27 mouse cellular contexts compared by ENCODE assay signal in the genomic region with DNA sequence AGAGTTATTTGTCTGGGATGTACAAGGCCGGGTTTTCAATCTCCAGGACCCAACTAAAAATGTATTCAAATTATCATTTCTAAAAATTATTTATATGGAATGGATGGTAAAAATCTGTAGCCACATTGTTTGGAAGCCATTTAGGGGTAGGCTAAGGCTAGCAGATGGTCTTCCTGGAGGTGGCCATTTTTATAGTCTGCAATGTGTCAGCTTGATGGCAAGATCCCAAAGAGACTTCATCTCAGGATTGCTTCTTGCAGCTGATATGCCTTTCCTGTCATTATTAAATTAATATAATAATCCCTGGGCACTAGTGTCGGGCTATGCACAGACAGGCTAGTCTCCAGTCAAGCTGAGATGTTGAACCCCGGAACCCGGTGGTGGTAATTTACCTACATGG. TPM values are rescaled to one million over a fixed set of nuclear protein-coding genes. Genes with fewer than 3 reads are reported as not detected.
DNase-seq lines count a peak whose midpoint lies in the region; ATAC-seq lines count a peak whose summit lies in the region.
"Had no signal": no experiment of that assay in that cellular context is flagged by ENCODE, and none has a peak within 500 bp of the region (broad histone marks: within the 10 kb centered on the region; RNA-seq: fewer than 3 reads in every experiment).

No protein-coding gene starts in this region.

- no peaks in the 10 kb centered on the region for H3K27me3 ChIP-seq in forebrain, embryonic 14.5 days (replicated peaks; ENCODE audit: control insufficient read depth, insufficient read depth, low read length)
- no peaks in the 10 kb centered on the region for H3K27me3 ChIP-seq in forebrain, embryonic 13.5 days
- H3K27me3 ChIP-seq: CH12.LX; forebrain, embryonic 15.5 days; heart, embryonic 12.5 days; heart, embryonic 15.5 days; Patski had no signal

- WGBS in forebrain, embryonic 14.5 days = 91% methylated on average over 4 of the region's 4 CpGs
- WGBS in forebrain, embryonic 13.5 days = 89% methylated on average over 4 of the region's 4 CpGs

- H3K9me3 ChIP-seq in forebrain, embryonic 14.5 days (replicated peaks; ENCODE audit: control insufficient read depth, low read length) = no peaks in the 10 kb centered on the region
- H3K9me3 ChIP-seq in forebrain, embryonic 13.5 days (replicated peaks) = no peaks in the 10 kb centered on the region
- H3K9me3 ChIP-seq: forebrain, embryonic 10.5 days; forebrain, embryonic 15.5 days; G1E; heart, embryonic 12.5 days; heart, embryonic 15.5 days had no signal

- peak; percentile 13 for DNase-seq in cerebellum, adult 11 months
- no peak for DNase-seq in cerebellum, postnatal 14 days
- DNase-seq in forebrain, embryonic 14.5 days (ENCODE audit: low spot score) = peak; percentile 11
- DNase-seq in cerebellum, adult 9-11 months = peak; percentile 48
- no peak for DNase-seq in embryo, embryonic 11 days
- DNase-seq in heart, postnatal 36 days = no peak
- DNase-seq: adrenal gland, postnatal 10 days; adrenal gland, postnatal 36 days; B cell, adult 2 months; gastrocnemius, postnatal 25 days; heart, adult 18-20 months; heart, postnatal 10 days; heart, postnatal 4 days; kidney, adult 18-20 months; kidney, adult 9 months had no signal

- H3K27ac ChIP-seq in forebrain, embryonic 14.5 days (ENCODE audit: low read depth, low read length) = no peak overlapping the region
- no peak overlapping the region for H3K27ac ChIP-seq in forebrain, embryonic 13.5 days
- H3K27ac ChIP-seq: forebrain, embryonic 10.5 days; forebrain, embryonic 15.5 days; heart, embryonic 15.5 days; hindbrain, embryonic 14.5 days; hindbrain, postnatal 0 days had no signal

- no peak overlapping the region for H3K9ac ChIP-seq in forebrain, embryonic 14.5 days (ENCODE audit: low read length)
- H3K9ac ChIP-seq in forebrain, embryonic 13.5 days = no peak overlapping the region
- H3K9ac ChIP-seq: forebrain, embryonic 15.5 days; heart, embryonic 12.5 days; heart, embryonic 15.5 days; hindbrain, embryonic 14.5 days had no signal

- intact Hi-C loops in heart, postnatal 36 days (cut with DNase I) = no loop called here

- no peak overlapping the region for H3K4me2 ChIP-seq in forebrain, embryonic 14.5 days (ENCODE audit: low read length)
- H3K4me2 ChIP-seq in forebrain, embryonic 13.5 days = no peak overlapping the region
- H3K4me2 ChIP-seq: forebrain, embryonic 15.5 days; heart, embryonic 12.5 days; heart, embryonic 15.5 days; hindbrain, embryonic 14.5 days had no signal

- no peak for ATAC-seq in forebrain, embryonic 14.5 days
- ATAC-seq in forebrain, embryonic 13.5 days = no peak
- ATAC-seq: forebrain, embryonic 15.5 days; hindbrain, postnatal 0 days; inflammation-experienced regulatory T-cells, adult 6 months; intestine, embryonic 16.5 days; Patski had no signal

- no peak overlapping the region for H3K4me3 ChIP-seq in forebrain, embryonic 14.5 days (ENCODE audit: low read depth, low read length)
- no peak overlapping the region for H3K4me3 ChIP-seq in forebrain, embryonic 13.5 days
- H3K4me3 ChIP-seq: forebrain, embryonic 10.5 days; forebrain, embryonic 15.5 days; heart, embryonic 12.5 days; heart, embryonic 15.5 days had no signal

- H3K36me3 ChIP-seq in forebrain, embryonic 14.5 days (ENCODE audit: control insufficient read depth, insufficient read depth, low read length) = peaks cover 51% of the 10 kb centered on the region
- H3K36me3 ChIP-seq in forebrain, embryonic 13.5 days (ENCODE audit: poor library complexity, severe bottlenecking) = peaks cover 63% of the 10 kb centered on the region

- H3K4me1 ChIP-seq in forebrain, embryonic 14.5 days (ENCODE audit: control insufficient read depth, insufficient read depth, low read length) = no peaks in the 10 kb centered on the region
- H3K4me1 ChIP-seq in forebrain, embryonic 13.5 days = no peaks in the 10 kb centered on the region
- H3K4me1 ChIP-seq: forebrain, embryonic 10.5 days; forebrain, embryonic 15.5 days had no signal

RNA-seq across cellular contexts. Expression of gene Pspc1, which starts 26.8 kb away (rescaled TPM):
- 43.5 and 45.8 TPM in 2 replicates for polyA plus RNA-seq in forebrain, embryonic 14.5 days (2014; fragmentation: Nextera tagmentation; extraction: Ambion mirVana)
- polyA plus RNA-seq in forebrain, embryonic 13.5 days (2015; fragmentation: Nextera tagmentation; extraction: Ambion mirVana) = 42.9 and 52.9 TPM in 2 replicates
- 10 to 100 TPM; 14.9 to 16.2 TPM for total RNA-seq in heart, postnatal 36 days (2021)

Comparison
In these comparisons a context has a peak if more than half of its experiments do, and no peak if none do; other contexts are left out.
1. DNase-seq: peak in cerebellum, adult 11 months (single experiment), forebrain, embryonic 14.5 days (single experiment) and cerebellum, adult 9-11 months (single experiment); none in cerebellum, postnatal 14 days (0 of 2), embryo, embryonic 11 days (single experiment) and heart, postnatal 36 days (0 of 2).